8 mouse cellular contexts compared by ENCODE assay signal in the genomic region with DNA sequence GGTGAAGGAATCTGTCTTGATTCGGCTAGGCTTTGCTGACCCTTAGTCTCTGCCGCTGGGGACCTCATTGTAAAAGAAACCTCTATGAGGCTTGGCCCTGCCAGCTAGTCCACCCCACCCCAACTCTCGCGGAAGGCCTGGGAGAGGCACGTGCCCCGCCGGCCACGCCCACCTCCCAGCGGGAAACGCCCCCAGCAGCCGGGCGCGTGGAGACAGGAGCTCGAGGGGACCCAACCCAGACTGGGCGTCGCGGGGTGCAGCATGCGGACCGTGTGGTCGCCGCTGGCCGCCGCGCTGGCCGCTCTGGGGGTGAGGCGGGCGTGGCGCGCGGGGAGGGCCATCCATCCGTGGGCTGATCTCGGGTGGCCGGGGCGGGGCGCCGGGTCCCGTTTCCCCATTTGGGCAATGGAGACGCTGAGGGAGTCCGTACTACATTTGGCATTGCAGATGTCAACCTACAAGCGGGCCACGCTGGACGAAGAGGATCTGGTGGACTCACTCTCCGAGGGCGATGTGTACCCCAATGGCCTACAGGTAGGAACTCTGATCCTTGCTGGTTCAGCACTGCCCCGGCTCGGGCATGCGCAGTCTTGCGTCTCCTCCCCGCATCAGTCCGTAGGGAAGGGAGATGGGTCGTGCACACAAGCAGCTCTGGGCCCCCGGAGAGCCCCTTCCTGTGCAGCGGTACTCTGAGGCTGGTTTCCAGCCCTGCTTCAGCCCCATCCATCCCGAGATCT. TPM values are rescaled to one million over a fixed set of nuclear protein-coding genes. Genes with fewer than 3 reads are reported as not detected.
DNase-seq lines count a peak whose midpoint lies in the region; ATAC-seq and TF ChIP-seq lines count a peak whose summit lies in the region.

No protein-coding gene starts in this region.

- WGBS in embryonic facial prominence, embryonic 11.5 days: 1% methylated on average over 54 of the region's 54 CpGs
- WGBS in neural tube, embryonic 12.5 days: 2% methylated on average over 54 of the region's 54 CpGs

- H3K4me3 ChIP-seq in layer of hippocampus, adult 2 months: peak overlapping the region; percentile 52
- peak overlapping the region; percentile 44 for H3K4me3 ChIP-seq in embryonic facial prominence, embryonic 11.5 days (ENCODE audit: low read depth, low read length)
- H3K4me3 ChIP-seq in neural tube, embryonic 12.5 days: peak overlapping the region; percentile 42

- H3K27ac ChIP-seq in layer of hippocampus, adult 2 months: no peak overlapping the region
- no peak overlapping the region for H3K27ac ChIP-seq in embryonic facial prominence, embryonic 11.5 days (replicated peaks; ENCODE audit: low read depth, low read length)
- H3K27ac ChIP-seq in neural tube, embryonic 12.5 days: no peak overlapping the region

- peak; percentile 58 for ATAC-seq in embryonic facial prominence, embryonic 11.5 days (replicated peaks; ENCODE audit: insufficient number of reproducible peaks, low FRiP score, low TSS enrichment, low read depth)
- ATAC-seq in neural tube, embryonic 12.5 days (ENCODE audit: low FRiP score, low read depth): peak; percentile 59

- no peaks in the 10 kb centered on the region for H3K27me3 ChIP-seq in embryonic facial prominence, embryonic 11.5 days (ENCODE audit: control insufficient read depth, insufficient read depth, low read length)
- no peaks in the 10 kb centered on the region for H3K27me3 ChIP-seq in neural tube, embryonic 12.5 days (replicated peaks)

- H3K9ac ChIP-seq in embryonic facial prominence, embryonic 11.5 days (replicated peaks; ENCODE audit: low read length): peak overlapping the region; percentile 57
- peak overlapping the region; percentile 55 for H3K9ac ChIP-seq in neural tube, embryonic 12.5 days

- H3K36me3 ChIP-seq in embryonic facial prominence, embryonic 11.5 days (replicated peaks; ENCODE audit: control insufficient read depth, insufficient read depth, low read depth, low read length): no peaks in the 10 kb centered on the region
- no peaks in the 10 kb centered on the region for H3K36me3 ChIP-seq in neural tube, embryonic 12.5 days

- DNase-seq in layer of hippocampus, adult 2 months (ENCODE audit: low spot score in 2 of 2): peak in 1 of 2 experiments; percentile 64
- DNase-seq in layer of hippocampus, adult 8-10 months (ENCODE audit: low spot score in 2 of 2): no peak
- peak; percentile 85 for DNase-seq in embryonic facial prominence, embryonic 11.5 days (ENCODE audit: low spot score)
- DNase-seq in heart, adult 8-10 months (ENCODE audit: low spot score): peak; percentile 83
- peak; percentile 77 for DNase-seq in kidney, adult 18-20 months
- DNase-seq in lung, adult 18-20 months: peak; percentile 88 to 93
- peak; percentile 41 to 58 for DNase-seq in thymus, adult 18-20 months

- TF ChIP-seq CTCF in layer of hippocampus, adult 2 months (conservative IDR thresholded peaks at IDR 0.05): no peak

- H3K4me1 ChIP-seq in embryonic facial prominence, embryonic 11.5 days (ENCODE audit: control insufficient read depth, insufficient read depth, low read length): peaks cover 4% of the 10 kb centered on the region
- H3K4me1 ChIP-seq in neural tube, embryonic 12.5 days: peaks cover 24% of the 10 kb centered on the region

- no peaks in the 10 kb centered on the region for H3K9me3 ChIP-seq in embryonic facial prominence, embryonic 11.5 days (replicated peaks; ENCODE audit: control insufficient read depth, low read length)
- H3K9me3 ChIP-seq in neural tube, embryonic 12.5 days: no peaks in the 10 kb centered on the region

- peak overlapping the region; percentile 84 for H3K4me2 ChIP-seq in embryonic facial prominence, embryonic 11.5 days (ENCODE audit: low read depth, low read length)
- H3K4me2 ChIP-seq in neural tube, embryonic 12.5 days (replicated peaks): peak overlapping the region; percentile 96

RNA-seq across cellular contexts. Expression of a gene that starts 51.5 kb away (rescaled TPM):
- total RNA-seq in layer of hippocampus, adult 2 months (2021): 10 to 100 TPM; 47.5 to 58.0 TPM
- 10 to 100 TPM; 47.2 to 63.1 (median 53.9) TPM for total RNA-seq in layer of hippocampus, adult 8-10 months (2022)
- polyA plus RNA-seq in embryonic facial prominence, embryonic 11.5 days (2014; fragmentation: Nextera tagmentation; extraction: Ambion mirVana): 32.2 and 38.0 TPM in 2 replicates
- 100 to 1,000 TPM; 101 to 124 (median 116) TPM for total RNA-seq in heart, adult 8-10 months (2022)
- polyA plus RNA-seq in neural tube, embryonic 12.5 days (2016; fragmentation: Nextera tagmentation; extraction: Ambion mirVana): 24.7 and 27.4 TPM in 2 replicates

Comparison
In these comparisons a context has a peak if more than half of its experiments do, and no peak if none do; other contexts are left out.
1. DNase-seq: peak in embryonic facial prominence, embryonic 11.5 days (single experiment), heart, adult 8-10 months (single experiment), kidney, adult 18-20 months (single experiment), lung, adult 18-20 months (2 of 2) and thymus, adult 18-20 months (2 of 2); none in layer of hippocampus, adult 8-10 months (0 of 2).
2. Peak in every context shown above with its lines, with median percentiles within 50 percentile points of each other: H3K4me3 ChIP-seq.